Mouse (Mus musculus): ENCODE results near the gene Xpnpep3. TPM values are rescaled to one million over a fixed set of nuclear protein-coding genes. Genes with fewer than 3 reads are reported as not detected.

Xpnpep3 gene
- polyA plus RNA-seq (2015; fragmentation: Nextera tagmentation; extraction: Ambion mirVana): 8.3 and 10.6 TPM in 2 replicates

DNA sequence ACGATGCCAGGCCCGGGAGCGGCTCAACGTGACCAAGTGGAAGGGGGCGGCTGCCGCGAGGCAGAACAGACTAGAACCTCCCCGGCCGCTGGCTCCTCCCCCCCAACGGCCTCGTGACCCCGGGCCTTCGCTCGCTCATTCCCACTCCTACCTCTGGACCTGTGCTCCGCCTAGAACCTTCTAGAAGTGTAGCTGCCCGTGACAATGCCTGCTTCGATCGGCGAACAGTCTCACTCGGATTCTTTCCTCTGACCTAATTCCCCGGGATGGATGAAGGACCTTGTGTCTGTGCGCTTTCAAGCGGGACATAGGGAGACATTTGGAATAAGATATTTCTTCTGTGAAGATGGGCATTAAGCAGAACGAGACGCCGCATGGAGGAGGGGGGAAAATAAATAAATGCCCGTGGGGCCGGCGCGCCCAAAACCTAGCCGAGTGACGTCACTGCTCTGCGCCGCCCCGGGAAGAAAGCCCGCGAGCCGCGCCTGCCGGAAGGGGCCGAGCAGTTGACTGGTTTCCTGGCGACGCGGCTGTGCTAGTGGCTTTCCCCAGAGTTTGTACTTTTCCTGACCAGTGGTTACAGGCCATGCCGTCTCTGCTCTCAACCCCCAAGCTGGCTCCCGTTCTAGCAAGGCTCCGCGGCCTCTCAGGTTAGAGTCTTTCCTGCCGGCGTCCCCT is at the start of gene Xpnpep3, which contains the start of gene St13:
Gene Xpnpep3 (plus strand): TSS at position 501 of the 678 bp plus-strand sequence.
Gene St13 (minus strand): TSS at position 440 of the 678 bp plus-strand sequence.
- peak; percentile 99 for ATAC-seq
- H3K27me3 ChIP-seq (replicated peaks; ENCODE audit: control insufficient read depth, insufficient read depth, low read length): no peaks in the 10 kb centered on the region
- under 1% methylated on average over 50 of the region's 50 CpGs for WGBS
- peak within 1 kb of the TSS; percentile 99 for H3K4me3 ChIP-seq (ENCODE audit: low read length)
- H3K27ac ChIP-seq (ENCODE audit: low read depth, low read length): peak within 1 kb of the TSS; percentile 96
- H3K36me3 ChIP-seq (ENCODE audit: control insufficient read depth, insufficient read depth, low read length): no peaks in the 10 kb centered on the region; the same call in 1 of the 2 replicates
- peak within 1 kb of the TSS; percentile 94 for H3K9ac ChIP-seq (ENCODE audit: low read depth, low read length)
- H3K4me2 ChIP-seq (ENCODE audit: low read length): peak within 1 kb of the TSS; percentile 84
- H3K4me1 ChIP-seq (ENCODE audit: control insufficient read depth, insufficient read depth, low read depth, low read length): peaks cover 25% of the 10 kb centered on the region
- no peaks in the 10 kb centered on the region for H3K9me3 ChIP-seq (ENCODE audit: control insufficient read depth, low read length)

DNA sequence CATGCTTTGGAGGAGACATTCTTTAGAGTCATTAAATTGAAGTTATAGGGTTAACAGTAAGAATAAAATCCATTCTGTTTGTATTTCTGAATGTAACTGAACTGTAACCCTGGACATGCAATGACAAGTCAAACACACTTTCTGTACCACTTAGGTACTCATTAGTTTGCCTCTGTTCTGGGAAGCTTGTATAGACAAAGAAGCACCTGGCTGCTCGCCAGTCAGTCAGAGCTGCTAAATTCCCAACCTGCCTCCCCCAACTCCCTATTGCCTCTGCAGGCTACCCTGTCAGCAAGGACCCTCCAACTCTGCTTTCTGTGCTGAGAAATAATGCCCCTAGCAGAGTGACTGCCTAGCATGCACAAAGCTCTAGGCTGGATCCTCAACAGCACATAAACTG is 49.5 kb upstream of the Xpnpep3 start:
- WGBS: 42% methylated on average over 1 of the region's 1 CpGs
- no peaks in the 10 kb centered on the region for H3K27me3 ChIP-seq (replicated peaks; ENCODE audit: control insufficient read depth, insufficient read depth, low read length)
- no peak for ATAC-seq
- H3K27ac ChIP-seq (ENCODE audit: low read depth, low read length): no peak overlapping the region
- no peak overlapping the region for H3K4me3 ChIP-seq (ENCODE audit: low read length)
- no peaks in the 10 kb centered on the region for H3K4me1 ChIP-seq (ENCODE audit: control insufficient read depth, insufficient read depth, low read depth, low read length)
- no peak overlapping the region for H3K9ac ChIP-seq (ENCODE audit: low read depth, low read length)
- no peaks in the 10 kb centered on the region for H3K9me3 ChIP-seq (ENCODE audit: control insufficient read depth, low read length)
- H3K36me3 ChIP-seq (ENCODE audit: control insufficient read depth, insufficient read depth, low read length): no peaks in the 10 kb centered on the region
- H3K4me2 ChIP-seq (ENCODE audit: low read length): no peak overlapping the region

DNA sequence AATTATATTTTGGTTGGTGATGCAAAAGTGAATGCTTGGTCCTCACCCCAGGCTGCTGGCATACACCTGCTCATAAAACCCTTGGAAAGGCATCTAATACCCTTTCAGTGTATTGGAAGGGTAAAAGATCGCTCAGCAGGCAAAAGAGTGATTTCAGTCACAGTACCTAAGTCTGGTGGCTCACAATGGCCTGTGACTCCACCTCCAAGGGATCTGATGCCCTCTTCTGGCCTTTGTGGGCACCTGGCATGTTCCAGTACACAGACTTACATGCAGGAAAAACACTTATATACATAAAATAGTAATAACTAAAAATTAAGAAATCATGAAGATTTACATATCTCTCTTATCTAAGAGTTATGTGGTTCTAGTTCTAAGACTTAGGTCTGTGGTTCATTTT is 47.3 kb upstream of the Xpnpep3 start:
- Histone ChIP-seq H3K9ac (ENCODE audit: low read depth, low read length) (no peak overlapping the region), H3K4me1 (ENCODE audit: control insufficient read depth, insufficient read depth, low read depth, low read length) (peaks cover 4% of the 10 kb centered on the region; the same call in 1 of the 2 replicates), H3K27me3 (replicated peaks; ENCODE audit: control insufficient read depth, insufficient read depth, low read length) (no peaks in the 10 kb centered on the region), H3K27ac (ENCODE audit: low read depth, low read length) (no peak overlapping the region), H3K36me3 (ENCODE audit: control insufficient read depth, insufficient read depth, low read length) (no peaks in the 10 kb centered on the region), H3K9me3 (ENCODE audit: control insufficient read depth, low read length) (no peaks in the 10 kb centered on the region), H3K4me2 (ENCODE audit: low read length) (no peak overlapping the region), H3K4me3 (ENCODE audit: low read length) (no peak overlapping the region)
- WGBS: 53% methylated on average over 1 of the region's 1 CpGs
- no peak for ATAC-seq

DNA sequence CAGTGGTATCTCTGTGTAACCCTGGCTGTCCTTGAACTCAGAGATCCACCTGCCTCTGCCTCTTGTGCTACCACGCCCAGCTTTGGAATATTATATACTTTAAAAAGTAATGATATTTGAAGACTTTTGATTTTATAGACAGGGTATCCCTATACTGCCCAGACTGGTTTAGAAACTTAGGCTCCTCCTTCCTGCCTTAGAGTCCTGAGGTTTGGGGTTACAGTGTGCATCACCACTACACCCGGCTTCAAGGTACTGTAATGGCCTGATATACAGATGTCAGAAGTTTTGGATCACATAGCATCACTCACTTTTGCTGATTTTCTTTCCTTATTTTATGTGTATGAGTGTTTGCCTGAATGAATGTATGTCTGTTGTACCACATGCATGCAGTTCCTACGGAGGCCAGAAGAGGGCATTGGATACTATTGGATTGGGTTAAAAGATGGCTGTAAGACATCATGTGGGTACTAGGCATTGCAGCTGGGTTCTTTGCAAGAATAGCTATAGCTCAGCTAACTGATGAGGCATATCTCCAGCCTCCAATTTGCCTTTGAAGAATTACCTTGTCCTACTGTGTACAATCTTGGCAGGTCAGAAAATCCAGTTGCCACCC is 44.7 kb upstream of the Xpnpep3 start:
- WGBS: 57% methylated on average over 3 of the region's 3 CpGs
- Histone ChIP-seq H3K4me1 (ENCODE audit: control insufficient read depth, insufficient read depth, low read depth, low read length) (peaks cover 13% of the 10 kb centered on the region), H3K27me3 (replicated peaks; ENCODE audit: control insufficient read depth, insufficient read depth, low read length) (no peaks in the 10 kb centered on the region), H3K9ac (ENCODE audit: low read depth, low read length) (no peak overlapping the region), H3K9me3 (ENCODE audit: control insufficient read depth, low read length) (no peaks in the 10 kb centered on the region), H3K4me2 (ENCODE audit: low read length) (no peak overlapping the region), H3K4me3 (ENCODE audit: low read length) (no peak overlapping the region), H3K36me3 (ENCODE audit: control insufficient read depth, insufficient read depth, low read length) (no peaks in the 10 kb centered on the region), H3K27ac (ENCODE audit: low read depth, low read length) (no peak overlapping the region)
- no peak for ATAC-seq

DNA sequence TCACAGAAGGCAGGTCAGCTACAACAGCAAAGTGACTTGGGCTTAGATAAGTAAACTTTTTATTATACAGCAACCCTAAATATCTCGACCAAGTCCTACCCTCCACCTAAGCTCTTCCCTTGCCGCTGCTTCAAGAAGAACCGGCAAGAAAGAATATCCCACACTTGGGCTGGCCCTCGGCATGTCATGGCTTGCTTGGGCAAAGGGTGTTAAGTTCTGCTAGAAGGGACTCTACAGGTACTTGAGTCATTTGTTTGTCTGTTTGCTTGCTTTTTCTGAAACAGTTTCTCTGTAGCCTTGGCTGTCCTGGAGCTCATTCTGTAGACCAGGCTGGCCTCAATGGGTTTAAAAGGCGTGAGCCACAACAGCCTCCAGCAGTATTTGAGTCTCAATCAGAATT is 43.0 kb upstream of the Xpnpep3 start:
- peak overlapping the region; percentile 17; the same call in 1 of the 2 replicates for H3K27ac ChIP-seq (ENCODE audit: low read depth, low read length)
- no peak overlapping the region for H3K4me3 ChIP-seq (ENCODE audit: low read length)
- no peak overlapping the region for H3K9ac ChIP-seq (ENCODE audit: low read depth, low read length)
- no peaks in the 10 kb centered on the region for H3K9me3 ChIP-seq (ENCODE audit: control insufficient read depth, low read length)
- ATAC-seq: no peak
- H3K27me3 ChIP-seq (replicated peaks; ENCODE audit: control insufficient read depth, insufficient read depth, low read length): no peaks in the 10 kb centered on the region
- no peak overlapping the region for H3K4me2 ChIP-seq (ENCODE audit: low read length)
- peaks cover 13% of the 10 kb centered on the region for H3K4me1 ChIP-seq (ENCODE audit: control insufficient read depth, insufficient read depth, low read depth, low read length)
- H3K36me3 ChIP-seq (ENCODE audit: control insufficient read depth, insufficient read depth, low read length): no peaks in the 10 kb centered on the region
- WGBS: 46% methylated on average over 5 of the region's 5 CpGs

DNA sequence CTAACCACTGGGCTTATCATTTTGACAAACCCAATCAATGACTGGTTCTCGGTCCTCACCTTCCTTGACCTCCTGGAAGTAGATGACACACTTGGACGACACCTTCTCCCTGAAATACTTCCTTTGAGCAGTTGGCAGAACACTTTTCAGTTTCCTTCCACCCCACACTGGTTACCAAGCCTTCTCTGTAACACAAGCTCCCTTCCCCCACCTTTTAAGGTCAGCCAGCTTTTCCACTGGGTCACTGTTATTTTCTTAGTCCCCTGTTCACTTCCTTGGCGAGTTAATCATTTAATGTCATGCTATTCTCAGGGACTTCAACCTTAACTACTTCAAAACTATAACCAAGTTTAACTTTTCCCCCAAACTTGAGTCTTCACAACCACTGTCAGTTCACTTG is 41.0 kb upstream of the Xpnpep3 start:
- 87% methylated on average over 3 of the region's 3 CpGs for WGBS
- H3K27me3 ChIP-seq (replicated peaks; ENCODE audit: control insufficient read depth, insufficient read depth, low read length): no peaks in the 10 kb centered on the region
- H3K9me3 ChIP-seq (ENCODE audit: control insufficient read depth, low read length): no peaks in the 10 kb centered on the region
- H3K4me3 ChIP-seq (ENCODE audit: low read length): no peak overlapping the region
- H3K27ac ChIP-seq (ENCODE audit: low read depth, low read length): no peak overlapping the region
- peaks cover 10% of the 10 kb centered on the region for H3K36me3 ChIP-seq (ENCODE audit: control insufficient read depth, insufficient read depth, low read length)
- no peak for ATAC-seq
- no peak overlapping the region for H3K9ac ChIP-seq (ENCODE audit: low read depth, low read length)
- H3K4me1 ChIP-seq (ENCODE audit: control insufficient read depth, insufficient read depth, low read depth, low read length): peaks cover 13% of the 10 kb centered on the region
- no peak overlapping the region for H3K4me2 ChIP-seq (ENCODE audit: low read length)

DNA sequence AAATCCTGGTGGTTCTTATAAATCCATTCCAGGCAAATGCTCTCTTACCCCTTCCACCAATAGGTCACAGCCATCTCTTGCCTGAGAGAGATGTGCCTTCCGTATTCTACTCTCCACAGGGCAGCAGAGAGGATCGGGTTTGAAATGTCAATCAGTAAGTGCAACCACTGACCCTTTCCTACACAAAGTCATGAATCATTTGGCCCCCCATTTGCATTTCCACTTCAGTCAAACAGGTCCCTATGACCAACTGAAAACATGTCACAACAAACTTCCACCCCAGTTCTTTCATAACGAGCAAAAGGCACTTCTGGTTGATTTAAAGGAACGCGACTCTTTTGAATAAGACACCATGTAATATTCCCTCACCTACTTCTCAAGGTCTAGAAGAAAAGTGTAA is 40.5 kb upstream of the Xpnpep3 start:
- Histone ChIP-seq H3K9me3 (ENCODE audit: control insufficient read depth, low read length) (no peaks in the 10 kb centered on the region), H3K36me3 (ENCODE audit: control insufficient read depth, insufficient read depth, low read length) (peaks cover 13% of the 10 kb centered on the region), H3K9ac (ENCODE audit: low read depth, low read length) (no peak overlapping the region), H3K27ac (ENCODE audit: low read depth, low read length) (no peak overlapping the region), H3K4me1 (ENCODE audit: control insufficient read depth, insufficient read depth, low read depth, low read length) (peaks cover 13% of the 10 kb centered on the region), H3K27me3 (replicated peaks; ENCODE audit: control insufficient read depth, insufficient read depth, low read length) (no peaks in the 10 kb centered on the region), H3K4me3 (ENCODE audit: low read length) (no peak overlapping the region), H3K4me2 (ENCODE audit: low read length) (no peak overlapping the region)
- 88% methylated on average over 5 of the region's 5 CpGs for WGBS
- ATAC-seq: no peak

DNA sequence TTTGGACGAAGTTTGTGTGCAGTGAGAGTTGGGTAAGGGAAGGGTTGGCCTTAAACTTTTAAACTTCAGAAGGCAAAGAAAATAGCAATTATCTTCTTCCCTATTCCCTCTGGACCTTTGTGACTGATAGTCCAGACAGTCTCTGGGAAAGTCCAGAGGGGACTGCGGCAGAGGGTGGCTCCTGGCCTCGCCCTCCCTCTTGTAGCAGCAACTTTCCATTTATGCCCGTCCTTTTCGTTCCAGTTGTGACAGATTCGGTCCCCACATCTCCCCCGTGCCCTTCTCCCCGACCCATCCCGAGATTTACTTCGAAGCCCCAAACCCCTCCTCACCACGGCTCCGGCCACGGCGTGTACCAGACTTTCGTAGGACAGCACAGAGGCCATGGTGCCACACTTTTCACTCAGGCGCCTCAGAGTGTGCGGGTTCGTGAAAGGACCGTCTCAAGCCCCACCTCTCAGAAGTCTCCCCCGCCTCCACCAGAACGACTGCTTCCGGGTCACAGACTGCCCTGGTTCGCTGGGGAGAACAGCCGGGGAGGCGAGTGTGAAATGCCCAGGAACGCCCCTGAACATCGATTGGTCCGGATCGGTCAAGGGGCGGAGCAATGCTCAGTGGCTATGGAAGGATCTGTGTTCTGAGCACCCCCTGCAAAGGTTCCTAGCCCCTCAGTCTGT is 39.5 kb upstream of the Xpnpep3 start, which contains the start of gene Slc25a17:
Gene Slc25a17 (minus strand): TSS at position 468 of the 677 bp plus-strand sequence.
- WGBS: under 1% methylated on average over 30 of the region's 30 CpGs
- H3K27ac ChIP-seq (ENCODE audit: low read depth, low read length): peak within 1 kb of the TSS; percentile 80
- H3K4me2 ChIP-seq (ENCODE audit: low read length): peak within 1 kb of the TSS; percentile 85
- no peaks in the 10 kb centered on the region for H3K9me3 ChIP-seq (ENCODE audit: control insufficient read depth, low read length)
- peak within 1 kb of the TSS; percentile 79 for H3K4me3 ChIP-seq (ENCODE audit: low read length)
- ATAC-seq: peak; percentile 99
- peaks cover 16% of the 10 kb centered on the region for H3K36me3 ChIP-seq (ENCODE audit: control insufficient read depth, insufficient read depth, low read length)
- H3K9ac ChIP-seq (ENCODE audit: low read depth, low read length): peak within 1 kb of the TSS; percentile 83
- no peaks in the 10 kb centered on the region for H3K27me3 ChIP-seq (replicated peaks; ENCODE audit: control insufficient read depth, insufficient read depth, low read length)
- H3K4me1 ChIP-seq (ENCODE audit: control insufficient read depth, insufficient read depth, low read depth, low read length): peaks cover 13% of the 10 kb centered on the region

DNA sequence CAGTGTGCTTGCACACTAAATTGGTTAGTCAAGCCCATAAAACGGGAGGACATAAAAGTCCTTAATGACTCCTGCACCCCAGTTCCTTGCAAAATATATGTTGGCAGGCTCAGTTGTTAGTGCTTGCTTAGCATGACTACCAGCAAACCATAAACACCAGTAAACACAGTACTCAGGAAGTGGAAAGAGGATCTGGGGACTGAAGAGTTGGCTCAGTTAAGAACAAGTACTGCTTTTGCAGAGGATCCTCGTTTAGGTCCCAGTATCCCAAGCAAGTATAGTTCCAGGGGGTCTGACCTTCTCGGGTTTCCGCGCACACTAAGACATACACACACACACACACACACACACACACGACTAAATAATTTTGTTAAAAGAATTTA is 38.9 kb upstream of the Xpnpep3 start:
- peak overlapping the region; percentile 47 for H3K9ac ChIP-seq (ENCODE audit: low read depth, low read length)
- no peaks in the 10 kb centered on the region for H3K27me3 ChIP-seq (replicated peaks; ENCODE audit: control insufficient read depth, insufficient read depth, low read length)
- H3K4me2 ChIP-seq (ENCODE audit: low read length): peak overlapping the region; percentile 85
- peaks cover 13% of the 10 kb centered on the region for H3K4me1 ChIP-seq (ENCODE audit: control insufficient read depth, insufficient read depth, low read depth, low read length)
- H3K4me3 ChIP-seq (ENCODE audit: low read length): peak overlapping the region; percentile 79
- H3K36me3 ChIP-seq (ENCODE audit: control insufficient read depth, insufficient read depth, low read length): peaks cover 16% of the 10 kb centered on the region
- 44% methylated on average over 6 of the region's 6 CpGs for WGBS
- peak overlapping the region; percentile 80; the same call in 1 of the 2 replicates for H3K27ac ChIP-seq (ENCODE audit: low read depth, low read length)
- no peak; the same call in 1 of the 2 replicates for ATAC-seq
- H3K9me3 ChIP-seq (ENCODE audit: control insufficient read depth, low read length): no peaks in the 10 kb centered on the region
